Mouse (Mus musculus): ENCODE measurements around the gene Arhgap28.
A peak's percentile ranks its signal among the peaks of the same experiment; 100 is the strongest.

The Arhgap28 gene

GRCm38 (mm10) chr17:67989716-67990115 is 14.2 kb downstream of the Arhgap28 start:
- DNase-seq (ENCODE audit: low spot score) = no peak

- DNase-seq (ENCODE audit: low spot score) = peak; percentile 91
Observed at GRCm38 (mm10) chr17:67988920-67989621, 14.8 kb downstream of the Arhgap28 start.

- DNase-seq (ENCODE audit: low spot score) = no peak
Observed at GRCm38 (mm10) chr17:67985532-67985931, 18.4 kb downstream of the Arhgap28 start.

GRCm38 (mm10) chr17:67980573-67980972 is 23.3 kb downstream of the Arhgap28 start:
- no peak for DNase-seq (ENCODE audit: low spot score)

- peak; percentile 78 for DNase-seq (ENCODE audit: low spot score)
Observed at GRCm38 (mm10) chr17:67979248-67979647, 24.7 kb downstream of the Arhgap28 start.

GRCm38 (mm10) chr17:67978786-67979185 is 25.1 kb downstream of the Arhgap28 start:
- peak; percentile 96 for DNase-seq (ENCODE audit: low spot score)

- no peak for DNase-seq (ENCODE audit: low spot score)
Observed at GRCm38 (mm10) chr17:67976465-67976864, 27.5 kb downstream of the Arhgap28 start.

- no peak for DNase-seq (ENCODE audit: low spot score)
Observed at GRCm38 (mm10) chr17:67976027-67976426, 27.9 kb downstream of the Arhgap28 start.

GRCm38 (mm10) chr17:67974679-67975078 is 29.2 kb downstream of the Arhgap28 start:
- DNase-seq (ENCODE audit: low spot score) = no peak

- DNase-seq (ENCODE audit: low spot score) = no peak
Observed at GRCm38 (mm10) chr17:67966853-67967540, 36.9 kb downstream of the Arhgap28 start.

GRCm38 (mm10) chr17:67962858-67963257 is 41.1 kb downstream of the Arhgap28 start:
- no peak for DNase-seq (ENCODE audit: low spot score)

- peak; percentile 78 for DNase-seq (ENCODE audit: low spot score)
Observed at GRCm38 (mm10) chr17:67962020-67962419, 41.9 kb downstream of the Arhgap28 start.

GRCm38 (mm10) chr17:67958909-67959308 is 45.0 kb downstream of the Arhgap28 start:
- DNase-seq (ENCODE audit: low spot score) = no peak

- DNase-seq (ENCODE audit: low spot score) = no peak
Observed at GRCm38 (mm10) chr17:67957603-67958002, 46.3 kb downstream of the Arhgap28 start.

- DNase-seq (ENCODE audit: low spot score) = no peak
Observed at GRCm38 (mm10) chr17:67955876-67956690, 47.8 kb downstream of the Arhgap28 start.

GRCm38 (mm10) chr17:67954961-67955360 is 49.0 kb downstream of the Arhgap28 start:
- DNase-seq (ENCODE audit: low spot score) = no peak

- DNase-seq (ENCODE audit: low spot score) = peak; percentile 71
Observed at GRCm38 (mm10) chr17:67950523-67951213, 53.3 kb downstream of the Arhgap28 start.

GRCm38 (mm10) chr17:67948601-67949000 is 55.3 kb downstream of the Arhgap28 start:
- DNase-seq (ENCODE audit: low spot score) = no peak

- DNase-seq (ENCODE audit: low spot score) = no peak
Observed at GRCm38 (mm10) chr17:67945453-67945852, 58.5 kb downstream of the Arhgap28 start.

- peak; percentile 56 for DNase-seq (ENCODE audit: low spot score)
Observed at GRCm38 (mm10) chr17:67944256-67944655, 59.7 kb downstream of the Arhgap28 start.

GRCm38 (mm10) chr17:67941026-67941425 is 62.9 kb downstream of the Arhgap28 start:
- no peak for DNase-seq (ENCODE audit: low spot score)

GRCm38 (mm10) chr17:67937050-67937449 is 66.9 kb downstream of the Arhgap28 start:
- no peak for DNase-seq (ENCODE audit: low spot score)

Data from adipocyte (in vitro differentiated cells).